Mouse (Mus musculus): ENCODE measurements around the gene Gm10160. TPM values are rescaled to one million over a fixed set of nuclear protein-coding genes. Genes with fewer than 3 reads are reported as not detected.

Gene Gm10160
- polyA plus RNA-seq, 1 experiment from 2014 or later, result not detected

DNA sequence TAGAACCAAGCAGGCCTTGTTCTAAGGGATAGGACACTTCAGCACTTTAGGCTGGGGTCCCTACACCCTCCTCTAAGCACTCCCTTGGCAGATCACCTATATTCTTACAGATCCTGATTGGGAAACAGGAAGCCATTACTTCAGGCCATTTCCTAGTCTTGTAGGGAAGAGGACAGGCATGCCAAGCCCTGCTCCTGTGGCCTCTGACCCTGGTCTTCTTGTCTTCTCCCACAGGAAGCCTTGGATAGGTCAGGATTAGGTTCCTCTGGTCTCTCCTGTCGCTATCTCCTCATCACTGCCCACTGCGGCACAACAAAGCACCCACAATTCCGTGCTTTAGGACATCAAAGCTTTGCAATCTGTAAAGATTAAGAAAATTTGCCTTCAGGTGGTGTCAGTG lies 3.9 kb downstream of the Gm10160 start:
- no peak for TF ChIP-seq EP300 (IDR thresholded peaks at IDR 0.05)
- no peak for TF ChIP-seq CTCF (IDR thresholded peaks at IDR 0.05)
- WGBS, result 60% methylated on average over 3 of the region's 3 CpGs

DNA sequence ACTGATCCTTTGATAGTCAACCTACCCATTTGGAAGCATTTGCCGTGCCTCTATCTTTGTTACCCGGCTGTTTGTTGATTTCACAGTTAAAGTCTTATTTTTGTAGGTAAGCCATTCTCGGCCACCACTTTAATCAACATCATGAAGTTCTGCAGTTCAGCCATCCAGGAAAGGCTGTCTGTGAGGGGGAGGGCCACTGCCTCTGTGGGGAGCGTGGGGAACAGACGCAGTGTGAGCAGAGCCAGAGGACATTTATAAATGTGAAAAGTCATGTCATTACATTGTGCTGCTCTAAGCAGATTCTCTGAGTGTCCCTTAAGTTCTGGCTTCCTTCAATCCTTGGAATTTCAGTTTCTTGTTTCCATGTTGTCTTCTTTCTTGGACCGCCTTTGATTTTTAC lies 5.4 kb downstream of the Gm10160 start:
- TF ChIP-seq CTCF (IDR thresholded peaks at IDR 0.05) (no peak), EP300 (IDR thresholded peaks at IDR 0.05) (no peak)
- Histone ChIP-seq H3K36me3 (ENCODE audit: insufficient read depth, low read length) (no peaks in the 10 kb centered on the region), H3K27ac (ENCODE audit: low read length) (no peak overlapping the region), H3K4me2 (replicated peaks; ENCODE audit: low read depth, low read length) (no peak overlapping the region), H3K27me3 (replicated peaks; ENCODE audit: insufficient read depth, low read length) (no peaks in the 10 kb centered on the region), H3K4me1 (ENCODE audit: insufficient read depth, low read depth, low read length) (no peaks in the 10 kb centered on the region), H3K4me3 (ENCODE audit: low read depth, low read length) (no peak overlapping the region), H3K9me3 (ENCODE audit: low read length) (no peaks in the 10 kb centered on the region), H3K9ac (replicated peaks; ENCODE audit: low read depth) (no peak overlapping the region)
- 81% methylated on average over 6 of the region's 6 CpGs for WGBS
- DNase-seq (ENCODE audit: low spot score) (no peak), ATAC-seq (no peak)

More for the DNA sequence above, 3.9 kb downstream of the Gm10160 start:
- Histone ChIP-seq H3K9me3 (ENCODE audit: low read length) (no peaks in the 10 kb centered on the region), H3K4me1 (ENCODE audit: insufficient read depth, low read depth, low read length) (no peaks in the 10 kb centered on the region), H3K27ac (ENCODE audit: low read length) (no peak overlapping the region), H3K4me2 (replicated peaks; ENCODE audit: low read depth, low read length) (no peak overlapping the region), H3K36me3 (ENCODE audit: insufficient read depth, low read length) (no peaks in the 10 kb centered on the region), H3K4me3 (ENCODE audit: low read depth, low read length) (no peak overlapping the region), H3K9ac (replicated peaks; ENCODE audit: low read depth) (no peak overlapping the region), H3K27me3 (replicated peaks; ENCODE audit: insufficient read depth, low read length) (no peaks in the 10 kb centered on the region)
- no peak for ATAC-seq
- DNase-seq (ENCODE audit: low spot score), result no peak

DNA sequence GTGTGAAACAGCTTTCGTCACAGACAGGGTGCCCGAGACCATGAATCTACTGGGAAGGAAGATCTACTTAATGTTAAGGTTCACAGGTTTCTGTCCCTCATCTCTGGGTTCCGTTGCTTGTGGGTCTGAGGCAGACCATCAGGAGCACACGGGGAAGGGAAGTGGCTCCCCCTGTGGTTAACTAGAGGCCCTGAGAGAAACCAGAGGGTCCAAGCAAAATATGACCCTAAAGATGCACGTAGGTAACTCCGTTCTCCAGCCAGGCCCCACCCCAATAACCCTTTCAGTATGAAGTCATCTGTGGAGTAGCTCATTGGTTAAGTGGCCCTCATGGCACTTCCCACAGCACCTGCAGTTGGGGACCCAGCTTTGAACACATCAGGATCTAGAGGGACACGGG lies 6.0 kb downstream of the Gm10160 start:
- H3K4me3 ChIP-seq (ENCODE audit: low read depth, low read length), result no peak overlapping the region
- H3K4me2 ChIP-seq (replicated peaks; ENCODE audit: low read depth, low read length), result no peak overlapping the region
- H3K9me3 ChIP-seq (ENCODE audit: low read length), result no peaks in the 10 kb centered on the region
- WGBS, result 84% methylated on average over 7 of the region's 7 CpGs
- no peak for TF ChIP-seq EP300 (IDR thresholded peaks at IDR 0.05)
- H3K9ac ChIP-seq (replicated peaks; ENCODE audit: low read depth), result no peak overlapping the region
- DNase-seq (ENCODE audit: low spot score), result no peak
- no peak overlapping the region for H3K27ac ChIP-seq (ENCODE audit: low read length)
- ATAC-seq, result no peak
- no peaks in the 10 kb centered on the region for H3K4me1 ChIP-seq (ENCODE audit: insufficient read depth, low read depth, low read length)
- no peaks in the 10 kb centered on the region for H3K27me3 ChIP-seq (replicated peaks; ENCODE audit: insufficient read depth, low read length)
- no peaks in the 10 kb centered on the region for H3K36me3 ChIP-seq (ENCODE audit: insufficient read depth, low read length)

DNA sequence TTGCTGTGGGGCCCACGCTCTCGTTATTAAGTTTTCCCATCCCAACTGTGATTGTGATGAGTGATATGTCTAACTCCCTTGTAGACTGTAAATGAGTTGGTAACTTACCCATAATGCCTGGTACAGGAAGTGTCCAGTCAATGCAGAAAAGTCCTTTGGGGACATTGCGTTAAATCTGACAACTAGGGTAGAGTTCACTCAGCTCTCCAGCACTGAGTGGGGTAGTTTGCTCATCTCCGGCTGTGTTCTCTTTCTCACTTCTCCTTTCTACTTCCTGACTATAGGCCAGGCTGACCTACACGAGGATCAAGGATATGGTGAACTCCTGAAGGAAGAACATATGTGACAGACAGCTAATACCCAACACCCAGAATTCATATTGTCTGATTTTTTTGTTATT lies 6.4 kb downstream of the Gm10160 start:
- peak; percentile 32; the same call in 1 of the 2 replicates for ATAC-seq
- Histone ChIP-seq H3K9ac (replicated peaks; ENCODE audit: low read depth) (no peak overlapping the region), H3K27me3 (replicated peaks; ENCODE audit: insufficient read depth, low read length) (no peaks in the 10 kb centered on the region), H3K36me3 (ENCODE audit: insufficient read depth, low read length) (no peaks in the 10 kb centered on the region), H3K9me3 (ENCODE audit: low read length) (no peaks in the 10 kb centered on the region), H3K4me1 (ENCODE audit: insufficient read depth, low read depth, low read length) (no peaks in the 10 kb centered on the region), H3K27ac (ENCODE audit: low read length) (no peak overlapping the region), H3K4me2 (replicated peaks; ENCODE audit: low read depth, low read length) (no peak overlapping the region), H3K4me3 (ENCODE audit: low read depth, low read length) (no peak overlapping the region)
- 86% methylated on average over 5 of the region's 5 CpGs for WGBS
- peak; percentile 67 for DNase-seq (ENCODE audit: low spot score)
- TF ChIP-seq CTCF (IDR thresholded peaks at IDR 0.05), result no peak
- no peak for TF ChIP-seq EP300 (IDR thresholded peaks at IDR 0.05)

DNA sequence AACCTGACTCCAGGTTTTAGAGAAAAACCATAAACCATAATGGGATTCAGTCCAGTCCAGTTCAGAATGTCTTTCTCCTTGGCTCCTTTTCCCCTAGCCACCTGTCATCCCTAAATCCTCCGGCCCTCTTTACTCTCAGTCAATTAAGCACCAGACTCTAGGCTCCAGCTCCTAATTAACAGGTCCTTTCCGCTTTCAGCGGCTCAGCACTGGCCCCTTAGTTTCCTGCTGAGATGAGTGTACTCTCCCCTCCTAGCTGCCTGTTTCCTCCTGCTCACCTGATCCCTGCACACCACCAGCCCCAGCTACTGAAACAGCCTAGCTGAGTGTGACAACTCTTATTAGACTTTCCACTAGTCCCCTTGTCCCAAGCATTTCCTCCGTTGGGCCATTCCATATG lies 7.8 kb downstream of the Gm10160 start:
- no peak for ATAC-seq
- Histone ChIP-seq H3K9me3 (ENCODE audit: low read length) (no peaks in the 10 kb centered on the region), H3K4me2 (replicated peaks; ENCODE audit: low read depth, low read length) (no peak overlapping the region), H3K27me3 (replicated peaks; ENCODE audit: insufficient read depth, low read length) (no peaks in the 10 kb centered on the region), H3K36me3 (ENCODE audit: insufficient read depth, low read length) (no peaks in the 10 kb centered on the region), H3K27ac (ENCODE audit: low read length) (no peak overlapping the region), H3K4me1 (ENCODE audit: insufficient read depth, low read depth, low read length) (no peaks in the 10 kb centered on the region), H3K4me3 (ENCODE audit: low read depth, low read length) (no peak overlapping the region), H3K9ac (replicated peaks; ENCODE audit: low read depth) (no peak overlapping the region)
- TF ChIP-seq EP300 (IDR thresholded peaks at IDR 0.05) (no peak), CTCF (IDR thresholded peaks at IDR 0.05) (no peak)
- 48% methylated on average over 4 of the region's 4 CpGs for WGBS
- DNase-seq (ENCODE audit: low spot score), result no peak

DNA sequence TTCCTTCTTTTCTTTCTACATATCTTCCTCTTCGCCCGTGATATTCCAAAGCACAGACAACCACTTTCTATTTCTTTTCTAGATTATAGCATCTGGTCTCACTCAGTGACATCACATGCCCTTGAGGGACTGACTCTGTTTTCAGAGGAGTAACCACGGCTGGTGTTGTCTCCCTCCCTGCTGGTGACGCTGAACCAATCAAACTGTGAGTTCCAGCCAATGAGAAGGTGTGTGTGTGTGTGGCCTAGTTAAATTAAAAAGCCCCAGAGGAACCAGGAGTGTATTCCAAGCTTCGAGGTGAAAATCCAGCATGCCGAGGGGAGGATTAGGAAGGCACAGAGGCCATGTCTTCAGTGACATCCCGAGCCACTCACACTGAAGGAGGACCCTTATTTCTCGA lies 8.6 kb downstream of the Gm10160 start:
- Histone ChIP-seq H3K9ac (replicated peaks; ENCODE audit: low read depth) (no peak overlapping the region), H3K4me3 (ENCODE audit: low read depth, low read length) (no peak overlapping the region), H3K4me2 (replicated peaks; ENCODE audit: low read depth, low read length) (no peak overlapping the region), H3K4me1 (ENCODE audit: insufficient read depth, low read depth, low read length) (no peaks in the 10 kb centered on the region), H3K36me3 (ENCODE audit: insufficient read depth, low read length) (no peaks in the 10 kb centered on the region), H3K27ac (ENCODE audit: low read length) (no peak overlapping the region), H3K9me3 (ENCODE audit: low read length) (no peaks in the 10 kb centered on the region), H3K27me3 (replicated peaks; ENCODE audit: insufficient read depth, low read length) (no peaks in the 10 kb centered on the region)
- WGBS, result 43% methylated on average over 8 of the region's 8 CpGs
- no peak for ATAC-seq
- no peak for TF ChIP-seq CTCF (IDR thresholded peaks at IDR 0.05)
- no peak for TF ChIP-seq EP300 (IDR thresholded peaks at IDR 0.05)
- no peak for DNase-seq (ENCODE audit: low spot score)

DNA sequence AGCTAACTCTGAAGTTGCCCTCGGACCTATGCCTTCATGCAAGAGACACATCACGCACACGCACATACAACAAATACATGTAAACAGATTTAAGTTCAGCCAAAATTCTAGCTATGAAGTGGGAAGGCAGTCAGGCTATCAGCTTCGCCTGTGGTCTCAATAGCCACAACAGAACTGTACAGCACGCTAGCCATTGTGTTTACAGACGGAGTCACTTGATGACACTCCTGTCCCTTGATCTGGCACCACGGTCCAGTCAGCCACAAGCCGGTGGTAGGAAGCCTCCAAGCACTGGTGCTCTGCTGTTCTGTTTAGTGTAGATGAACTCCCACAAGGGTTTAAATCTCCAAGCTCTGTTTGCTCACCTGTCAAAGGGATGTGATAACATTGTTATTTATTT lies 9.6 kb downstream of the Gm10160 start:
- H3K4me2 ChIP-seq (replicated peaks; ENCODE audit: low read depth, low read length), result no peak overlapping the region
- no peaks in the 10 kb centered on the region for H3K36me3 ChIP-seq (ENCODE audit: insufficient read depth, low read length)
- no peaks in the 10 kb centered on the region for H3K4me1 ChIP-seq (ENCODE audit: insufficient read depth, low read depth, low read length)
- no peaks in the 10 kb centered on the region for H3K9me3 ChIP-seq (ENCODE audit: low read length)
- H3K9ac ChIP-seq (replicated peaks; ENCODE audit: low read depth), result no peak overlapping the region
- ATAC-seq (no peak), DNase-seq (ENCODE audit: low spot score) (no peak)
- 52% methylated on average over 8 of the region's 8 CpGs for WGBS
- TF ChIP-seq EP300 (IDR thresholded peaks at IDR 0.05), result no peak
- no peak for TF ChIP-seq CTCF (IDR thresholded peaks at IDR 0.05)
- H3K27me3 ChIP-seq (replicated peaks; ENCODE audit: insufficient read depth, low read length), result no peaks in the 10 kb centered on the region
- no peak overlapping the region for H3K27ac ChIP-seq (ENCODE audit: low read length)
- H3K4me3 ChIP-seq (ENCODE audit: low read depth, low read length), result no peak overlapping the region

Measured in lung, postnatal 0 days (tissue).